Mouse (Mus musculus) embryonic stem cell, embryonic (primary cell): Measurements from ENCODE around the gene Caskin2.

Source experiments
- CTCF ChIA-PET, 4 experiments: fragments of 300-600 bp in 2 of 4; fragments of 350-600 bp in 2 of 4; sonication (Branson Sonifier 250); formaldehyde crosslinking; loops; one replicate each; lab custom pipeline; 2022; ENCODE audit warnings: inconsistent platforms in 2 of 4; lab: Charles Lee
- POLR2A ChIA-PET, 4 experiments: fragments of 300-600 bp in 2 of 4; fragments of 350-600 bp in 2 of 4; sonication (Branson Sonifier 250); formaldehyde crosslinking; loops; one replicate each; lab custom pipeline; 2022; ENCODE audit warnings: antibody characterized with exemption in 4 of 4, inconsistent platforms in 1 of 4; lab: Charles Lee

Caskin2 gene

GRCm38 (mm10) chr11:115837606-115838345, 24.3 kb upstream of the Caskin2 start:
- CTCF ChIA-PET: interaction anchor here in 2 of 4 experiments (0.8 to 2.2 kb wide), 5 partner anchors 21 to 225 kb away, joined by 4 to 13 read pairs (median 5); partner anchors contain the start of genes Caskin2 (in 1 of the 2) and Mif4gd (in 1 of the 2)
- POLR2A ChIA-PET: interaction anchor here in 3 of 4 experiments (1.0 to 12.6 kb wide), 20 partner anchors 8 to 674 kb away, joined by 3 to 260 read pairs (median 6); partner anchors contain the start of genes Caskin2 (in 1 of the 3), Grb2 (in 1 of the 3), Myo15b (in 1 of the 3) and Nup85 (in 1 of the 3)

- CTCF ChIA-PET: interaction anchor here (0.5 to 1.9 kb wide), 7 partner anchors 22 to 621 kb away, joined by 3 to 8 read pairs (median 3); no protein-coding TSS in a partner anchor
- POLR2A ChIA-PET: interaction anchor here in 3 of 4 experiments (0.6 to 12.6 kb wide), 17 partner anchors 7 to 221 kb away, joined by 3 to 260 read pairs (median 4); partner anchors contain the start of genes Tsen54 (in 2 of the 3), Caskin2 (in 1 of the 3), Myo15b (in 1 of the 3) and Slc25a19 (in 1 of the 3)
Measured at GRCm38 (mm10) chr11:115836656-115837395, 23.4 kb upstream of the Caskin2 start.

- ChIA-PET POLR2A (interaction anchor here (0.6 to 12.0 kb wide), 15 partner anchors 7 to 305 kb away, joined by 3 to 260 read pairs (median 5); partner anchors contain the start of genes Mrpl38 (in 1 of the 4) and Tsen54 (in 1 of the 4)), CTCF (interaction anchor here (0.6 to 7.9 kb wide), 8 partner anchors 9 to 112 kb away, joined by 3 to 71 read pairs (median 5); partner anchors contain the start of genes Caskin2 (in 1 of the 4), Myo15b (in 1 of the 4) and Tsen54 (in 1 of the 4))
Measured at GRCm38 (mm10) chr11:115834033-115834432, 20.6 kb upstream of the Caskin2 start.

- POLR2A ChIA-PET: interaction anchor here (0.5 to 12.0 kb wide), 31 partner anchors 8 to 479 kb away, joined by 3 to 260 read pairs (median 4); partner anchors contain the start of genes Caskin2 (in 1 of the 4), Llgl2 (in 1 of the 4) and Tmem94 (in 1 of the 4)
- CTCF ChIA-PET: interaction anchor here (0.6 to 7.9 kb wide), 10 partner anchors 9 to 981 kb away, joined by 3 to 71 read pairs (median 6); partner anchors contain the start of genes Caskin2 (in 2 of the 4), Tsen54 (in 2 of the 4) and Myo15b (in 1 of the 4)
Measured at GRCm38 (mm10) chr11:115833021-115833513, 19.6 kb upstream of the Caskin2 start.

GRCm38 (mm10) chr11:115832523-115832922, 19.1 kb upstream of the Caskin2 start:
- ChIA-PET POLR2A (interaction anchor here (0.5 to 12.0 kb wide), 30 partner anchors 8 to 414 kb away, joined by 3 to 260 read pairs (median 4); partner anchors contain the start of genes Caskin2 (in 2 of the 4), Llgl2 (in 1 of the 4) and Tmem94 (in 1 of the 4)), CTCF (interaction anchor here (0.6 to 7.9 kb wide), 8 partner anchors 9 to 982 kb away, joined by 3 to 71 read pairs (median 9); partner anchors contain the start of genes Caskin2 (in 2 of the 4), Tsen54 (in 2 of the 4) and Myo15b (in 1 of the 4))

- ChIA-PET POLR2A (interaction anchor here (0.7 to 12.0 kb wide), 28 partner anchors 9 to 415 kb away, joined by 3 to 260 read pairs (median 5); partner anchors contain the start of genes Caskin2 (in 2 of the 4), Llgl2 (in 1 of the 4) and Slc25a19 (in 1 of the 4)), CTCF (interaction anchor here (0.6 to 7.9 kb wide), 7 partner anchors 10 to 982 kb away, joined by 3 to 71 read pairs (median 5); partner anchors contain the start of gene Myo15b (in 1 of the 4))
Measured at GRCm38 (mm10) chr11:115832064-115832463, 18.6 kb upstream of the Caskin2 start.

- CTCF ChIA-PET: interaction anchor here in 3 of 4 experiments (0.5 to 7.9 kb wide), 9 partner anchors 10 to 268 kb away, joined by 3 to 71 read pairs (median 4); no protein-coding TSS in a partner anchor
- POLR2A ChIA-PET: interaction anchor here (0.6 to 12.0 kb wide), 21 partner anchors 8 to 728 kb away, joined by 3 to 260 read pairs (median 6); partner anchors contain the start of genes Caskin2 (in 1 of the 4), Llgl2 (in 1 of the 4) and Slc25a19 (in 1 of the 4)
Measured at GRCm38 (mm10) chr11:115831518-115831917, 18.1 kb upstream of the Caskin2 start.

- CTCF ChIA-PET: interaction anchor here (0.5 to 7.9 kb wide), 10 partner anchors 12 to 267 kb away, joined by 3 to 71 read pairs (median 4); partner anchors contain the start of gene Tsen54 (in 1 of the 4)
Measured at GRCm38 (mm10) chr11:115830550-115831325, 17.3 kb upstream of the Caskin2 start.

GRCm38 (mm10) chr11:115829036-115829435, 15.6 kb upstream of the Caskin2 start:
- POLR2A ChIA-PET: interaction anchor here in 3 of 4 experiments (0.8 to 12.0 kb wide), 13 partner anchors 9 to 209 kb away, joined by 3 to 260 read pairs (median 4); partner anchors contain the start of genes Caskin2 (in 1 of the 3), Myo15b (in 1 of the 3), Slc25a19 (in 1 of the 3) and Tsen54 (in 1 of the 3)
- CTCF ChIA-PET: interaction anchor here in 2 of 4 experiments (0.9 to 7.9 kb wide), 5 partner anchors 14 to 366 kb away, joined by 3 to 71 read pairs (median 6); no protein-coding TSS in a partner anchor

More at GRCm38 (mm10) chr11:115830550-115831325, 17.3 kb upstream of the Caskin2 start:
- POLR2A ChIA-PET: interaction anchor here in 3 of 4 experiments (0.6 to 12.0 kb wide), 22 partner anchors 9 to 727 kb away, joined by 3 to 260 read pairs (median 4); partner anchors contain the start of genes Caskin2 (in 1 of the 3), Galk1 (in 1 of the 3), Grb2 (in 1 of the 3) and Mif4gd (in 1 of the 3)

GRCm38 (mm10) chr11:115827624-115828023, 14.2 kb upstream of the Caskin2 start:
- CTCF ChIA-PET: interaction anchor here in 3 of 4 experiments (0.6 to 7.9 kb wide), 5 partner anchors 15 to 105 kb away, joined by 3 to 71 read pairs (median 5); no protein-coding TSS in a partner anchor
- POLR2A ChIA-PET: interaction anchor here in 3 of 4 experiments (0.6 to 12.0 kb wide), 15 partner anchors 8 to 200 kb away, joined by 3 to 260 read pairs (median 4); partner anchors contain the start of genes Caskin2 (in 2 of the 3), H3f3b (in 1 of the 3) and Tsen54 (in 1 of the 3)

GRCm38 (mm10) chr11:115826487-115826886, 13.0 kb upstream of the Caskin2 start:
- ChIA-PET POLR2A (interaction anchor here in 3 of 4 experiments (0.6 to 12.0 kb wide), 14 partner anchors 8 to 279 kb away, joined by 3 to 260 read pairs (median 5); partner anchors contain the start of genes Caskin2 (in 2 of the 3), Grb2 (in 1 of the 3) and Tsen54 (in 1 of the 3)), CTCF (interaction anchor here in 2 of 4 experiments (0.6 to 7.9 kb wide), 4 partner anchors 16 to 1280 kb away, joined by 3 to 71 read pairs (median 3); partner anchors contain the start of gene Mif4gd (in 1 of the 2))

- POLR2A ChIA-PET: interaction anchor here in 3 of 4 experiments (0.6 to 12.0 kb wide), 9 partner anchors 9 to 229 kb away, joined by 3 to 260 read pairs (median 4); no protein-coding TSS in a partner anchor
- CTCF ChIA-PET: interaction anchor here in 3 of 4 experiments (0.6 to 1.2 kb wide), 5 partner anchors 10 to 154 kb away, joined by 3 to 5 read pairs (median 3); partner anchors contain the start of gene Caskin2 (in 1 of the 3)
Measured at GRCm38 (mm10) chr11:115824813-115825212, 11.4 kb upstream of the Caskin2 start.

GRCm38 (mm10) chr11:115823774-115824740, 10.6 kb upstream of the Caskin2 start, which contains the start of gene Llgl2:
TSS of gene Llgl2 (plus strand) at chr11:115824049.
- ChIA-PET CTCF (interaction anchor here in 2 of 4 experiments (1.1 to 1.2 kb wide), 2 partner anchors 10 to 36 kb away, joined by 4 to 5 read pairs; no protein-coding TSS in a partner anchor), POLR2A (interaction anchor here in 3 of 4 experiments (0.6 to 12.0 kb wide), 21 partner anchors 8 to 228 kb away, joined by 3 to 260 read pairs (median 4); partner anchors contain the start of genes Caskin2 (in 2 of the 3) and Tsen54 (in 2 of the 3))
